Mouse (Mus musculus) MEL (cell line): ENCODE results near the gene Uba1. TPM values are rescaled to one million over a fixed set of nuclear protein-coding genes. Genes with fewer than 3 reads are reported as not detected.
A peak's percentile ranks its signal among the peaks of the same experiment; 100 is the strongest.

ENCODE experiments used
- DNase-seq: peaks from one replicate; pipeline ENCODE4 v3.0.0; 2011; ENCODE audit warnings: low read depth, low spot score
- H3K27ac ChIP-seq: 2 replicates; pipeline ENCODE4 v1.5.1; 2012; ENCODE audit warnings: low read depth, mild to moderate bottlenecking, control low read depth, low read length, moderate library complexity; ENCODE audit not compliant: control insufficient read depth
- H3K27me3 ChIP-seq, 2 experiments: fragments of 150-350 bp in 1 of 2; sonication (generic) in 1 of 2; 2 replicates each; pipeline ENCODE4 v1.6.1; 2012; ENCODE audit warnings: low read length in 2 of 2, mild to moderate bottlenecking in 2 of 2, improper control_type of control experiment in 1 of 2, moderate library complexity in 1 of 2; ENCODE audit not compliant: insufficient read depth in 2 of 2, control insufficient read depth in 1 of 2
- H3K36me3 ChIP-seq, 2 experiments: 2 replicates each; pipeline ENCODE4 v1.6.1; 2012 to 2014; ENCODE audit warnings: low read length in 2 of 2, improper control_type of control experiment in 1 of 2, inconsistent platforms in 1 of 2, mild to moderate bottlenecking in 1 of 2; ENCODE audit not compliant: insufficient read depth in 2 of 2, control insufficient read depth in 1 of 2
- H3K4me1 ChIP-seq, 2 experiments: fragments of 150-350 bp in 1 of 2; sonication (generic) in 1 of 2; 2 replicates each; pipeline ENCODE4 v1.6.1; 2012; ENCODE audit warnings: low read length in 2 of 2, improper control_type of control experiment in 1 of 2, mild to moderate bottlenecking in 1 of 2; ENCODE audit not compliant: insufficient read depth in 2 of 2, control insufficient read depth in 1 of 2
- H3K4me3 ChIP-seq, 2 experiments: fragments of 150-350 bp in 1 of 2; sonication (generic) in 1 of 2; 2 replicates each; pipeline ENCODE4 v1.5.1; 2012; ENCODE audit warnings: low read depth in 2 of 2, low read length in 2 of 2, mild to moderate bottlenecking in 2 of 2, moderate library complexity in 2 of 2, control low read depth in 1 of 2, improper control_type of control experiment in 1 of 2; ENCODE audit not compliant: control insufficient read depth in 1 of 2, insufficient read depth in 1 of 2
- H3K79me2 ChIP-seq: 2 replicates; pipeline ENCODE4 v1.6.1; 2012; ENCODE audit warnings: mild to moderate bottlenecking, low read length, moderate library complexity; ENCODE audit not compliant: control insufficient read depth, poor library complexity, insufficient read depth
- H3K9ac ChIP-seq: 2 replicates; pipeline ENCODE4 v1.6.1; 2012; ENCODE audit warnings: low read depth, mild to moderate bottlenecking, control low read depth, low read length, moderate library complexity; ENCODE audit not compliant: control insufficient read depth, poor library complexity, severe bottlenecking
- H3K9me3 ChIP-seq: fragments of 150-350 bp; sonication (generic); replicated peaks from 2 replicates; pipeline ENCODE4 v1.6.1; 2012; ENCODE audit warnings: mild to moderate bottlenecking, low read length, improper control_type of control experiment, moderate library complexity; ENCODE audit not compliant: insufficient read depth
- CHD1 ChIP-seq: IDR thresholded peaks from 2 replicates; pipeline ENCODE4 v1.6.1; 2012; ENCODE audit warnings: low read depth, mild to moderate bottlenecking, inconsistent platforms, low read length, improper control_type of control experiment
- CHD2 ChIP-seq: IDR thresholded peaks from 2 replicates; pipeline ENCODE4 v1.6.1; 2011; ENCODE audit warnings: low read length, improper control_type of control experiment
- ELF1 ChIP-seq: IDR thresholded peaks from 2 replicates; pipeline ENCODE4 v1.6.1; 2014; ENCODE audit warnings: low read depth, mild to moderate bottlenecking, inconsistent platforms, low read length, improper control_type of control experiment, moderate library complexity
- GATA1 ChIP-seq: IDR thresholded peaks from 2 replicates; pipeline ENCODE4 v1.6.1; 2011; ENCODE audit warnings: low read depth, low read length, improper control_type of control experiment
- MAFK ChIP-seq: IDR thresholded peaks from 2 replicates; pipeline ENCODE4 v1.6.1; 2011; ENCODE audit warnings: low read depth, mild to moderate bottlenecking, low read length, improper control_type of control experiment, borderline replicate concordance
- MEF2A ChIP-seq: IDR thresholded peaks from 2 replicates; pipeline ENCODE4 v1.6.1; 2014; ENCODE audit warnings: low read depth, mild to moderate bottlenecking, inconsistent platforms, low read length, improper control_type of control experiment; ENCODE audit not compliant: poor library complexity, insufficient replicate concordance, severe bottlenecking; ENCODE audit errors: extremely low read depth
- POLR2AphosphoS5 ChIP-seq: IDR thresholded peaks from 2 replicates; pipeline ENCODE4 v1.6.1; 2012; ENCODE audit warnings: low read depth, borderline replicate concordance, mild to moderate bottlenecking, inconsistent platforms, low read length, moderate library complexity, mixed read lengths
- USF2 ChIP-seq, 2 experiments: IDR thresholded peaks; 2 replicates each; pipeline ENCODE4 v1.6.1; 2011 to 2012; ENCODE audit warnings: improper control_type of control experiment in 2 of 2, low read length in 2 of 2, borderline replicate concordance in 1 of 2, inconsistent platforms in 1 of 2, low read depth in 1 of 2, mild to moderate bottlenecking in 1 of 2; ENCODE audit not compliant: insufficient read depth in 1 of 2
- ZMIZ1 ChIP-seq: IDR thresholded peaks from 2 replicates; pipeline ENCODE4 v1.6.1; 2012; ENCODE audit warnings: low read depth, mild to moderate bottlenecking, inconsistent platforms, low read length, improper control_type of control experiment, moderate library complexity
- ZNF384 ChIP-seq: IDR thresholded peaks from 2 replicates; pipeline ENCODE4 v1.6.1; 2012; ENCODE audit warnings: low read depth, mild to moderate bottlenecking, inconsistent platforms, low read length, improper control_type of control experiment
- polyA plus RNA-seq, 2 experiments: library from polyadenylated mRNA; stranded (reverse) in 1 of 2; unstranded in 1 of 2; fragments of >175 nt in 1 of 2; fragments of >200 nt in 1 of 2; gene quantifications; 2 replicates each; pipeline versions ENCODE4 v1.2.1 to v1.2.4; 2012; ENCODE audit warnings: low replicate concordance in 2 of 2, low read depth in 1 of 2; ENCODE audit not compliant: insufficient read length in 2 of 2, insufficient read depth in 1 of 2, missing spikeins in 1 of 2
- total RNA-seq: library from RNA; depleted of rRNA; stranded (reverse); fragments of 300-350 nt; gene quantifications from 2 replicates; pipeline ENCODE4 v1.2.3, GENCODE M21; 2012

The Uba1 gene
- total and polyA plus RNA-seq, 3 experiments = 269 to 704 (median 530) TPM

- DNase-seq = no peak
- Histone ChIP-seq H3K9me3 (no peaks in the 10 kb centered on the region), H3K27ac (no peak overlapping the region), H3K36me3 (peaks cover 0 to 27% of the 10 kb centered on the region in 2 experiments; a peak in 2 of 4 replicates), H3K79me2 (no peaks in the 10 kb centered on the region), H3K4me1 (no peaks in the 10 kb centered on the region), H3K27me3 (no peaks in the 10 kb centered on the region), H3K4me3 (no peak overlapping the region), H3K9ac (no peak overlapping the region)
- no peak for TF ChIP-seq ZMIZ1
- TF ChIP-seq POLR2AphosphoS5 = no peak
- TF ChIP-seq GATA1 = no peak
- TF ChIP-seq USF2 (IDR thresholded peaks at IDR 0.05; ENCODE audit: borderline replicate concordance in 1 of 2, insufficient read depth in 1 of 2, low read depth in 1 of 2, low read length in 2 of 2) = no peak
- no peak for TF ChIP-seq CHD2
- no peak for TF ChIP-seq MAFK
- no peak for TF ChIP-seq ELF1
Measured at GRCm38 (mm10) chrX:20644780-20645179, 13.3 kb upstream of the Uba1 start.

GRCm38 (mm10) chrX:20657593-20657992 lies 533 bp upstream of the Uba1 start:
- Histone ChIP-seq H3K4me3 (peak overlapping the region; percentile 60 to 75), H3K36me3 (peaks cover 0 to 20% of the 10 kb centered on the region in 2 experiments; a peak in 2 of 4 replicates), H3K79me2 (peaks cover 7% of the 10 kb centered on the region; the same call in 1 of the 2 replicates), H3K9me3 (no peaks in the 10 kb centered on the region), H3K27ac (peak overlapping the region; percentile 87), H3K9ac (peak overlapping the region; percentile 87), H3K27me3 (no peaks in the 10 kb centered on the region), H3K4me1 (peaks cover 3 to 11% of the 10 kb centered on the region in 2 experiments; a peak in 2 of 4 replicates)
- peak; percentile 89 for TF ChIP-seq ZMIZ1
- TF ChIP-seq MEF2A = no peak
- DNase-seq = peak; percentile 73

GRCm38 (mm10) chrX:20658891-20659406 lies 823 bp downstream of the Uba1 start:
- peaks cover 19% of the 10 kb centered on the region for H3K79me2 ChIP-seq
- peak overlapping the region; percentile 87 for H3K9ac ChIP-seq
- peaks cover 3 to 16% of the 10 kb centered on the region in 2 experiments; a peak in 3 of 4 replicates for H3K4me1 ChIP-seq
- TF ChIP-seq CHD1 (no peak), ZNF384 (peak; percentile 92)
- peak; percentile 74 for DNase-seq
- peaks cover 0 to 24% of the 10 kb centered on the region in 2 experiments; a peak in 2 of 4 replicates for H3K36me3 ChIP-seq
- H3K9me3 ChIP-seq = no peaks in the 10 kb centered on the region
- peak overlapping the region; percentile 87 for H3K27ac ChIP-seq
- peak overlapping the region; percentile 69 to 75 for H3K4me3 ChIP-seq
- H3K27me3 ChIP-seq = no peaks in the 10 kb centered on the region
